Mouse (Mus musculus) lung, embryonic 16.5 days (tissue): ENCODE measurements at regions not wholly inside any gene's neighbourhood (a gene's known extent, or its start where the extent isn't known, plus 50 kb on each side); places are given as distances from the start of the nearest gene placed in this dataset.
A peak's percentile ranks its signal among the peaks of the same experiment; 100 is the strongest.

Experiments used
- ATAC-seq: fragments of 200-750 bp; cut with Nextera tagmentation; 2 replicates; pipeline ENCODE4 v1.8.0; 2017; ENCODE audit warnings: low read depth, mild to moderate bottlenecking, moderate library complexity
- H3K27ac ChIP-seq: fragments of 300-500 bp; sonication (generic); 2 replicates; pipeline ENCODE4 v1.5.1; 2014; ENCODE audit warnings: mild to moderate bottlenecking, control low read depth, low read length
- H3K27me3 ChIP-seq: fragments of 300-500 bp; sonication (generic); 2 replicates; pipeline ENCODE4 v1.6.1; 2014; ENCODE audit warnings: low read depth, low read length, mixed read lengths; ENCODE audit not compliant: control insufficient read depth, insufficient read depth
- H3K36me3 ChIP-seq: fragments of 300-500 bp; sonication (generic); 2 replicates; pipeline ENCODE4 v1.6.1; 2014; ENCODE audit warnings: low read length; ENCODE audit not compliant: control insufficient read depth, insufficient read depth
- H3K4me1 ChIP-seq: fragments of 300-500 bp; sonication (generic); replicated peaks from 2 replicates; pipeline ENCODE4 v1.6.1; 2014; ENCODE audit warnings: low read length, mixed read lengths; ENCODE audit not compliant: control insufficient read depth, insufficient read depth
- H3K4me2 ChIP-seq: fragments of 300-500 bp; sonication (generic); 2 replicates; pipeline ENCODE4 v1.6.1; 2014; ENCODE audit warnings: low read depth, low read length, control low read depth
- H3K4me3 ChIP-seq: fragments of 300-500 bp; sonication (generic); 2 replicates; pipeline ENCODE4 v1.5.1; 2014; ENCODE audit warnings: mild to moderate bottlenecking, low read length, control low read depth
- H3K9ac ChIP-seq: fragments of 300-500 bp; sonication (generic); 2 replicates; pipeline ENCODE4 v1.6.1; 2014; ENCODE audit warnings: low read length, control low read depth
- H3K9me3 ChIP-seq: fragments of 300-500 bp; sonication (generic); 2 replicates; pipeline ENCODE4 v1.6.1; 2016; ENCODE audit warnings: low read length; ENCODE audit not compliant: control insufficient read depth
- WGBS: fragments of 180-500 bp; shearing (Covaris S2); extraction: QIAGEN DNeasy Blood & Tissue Kit; methylation state at CpG from one replicate; pipeline ENCODE4 v1.1.7; 2014; 5-methylcytosine and 5-hydroxymethylcytosine counted together

GRCm38 (mm10) chr6:101532436-101532835 is 154.7 kb upstream of the Pdzrn3 start:
- Histone ChIP-seq H3K4me3 (peak overlapping the region; percentile 24; the same call in 1 of the 2 replicates), H3K4me1 (peaks cover 6% of the 10 kb centered on the region; the same call in 1 of the 2 replicates), H3K9me3 (no peaks in the 10 kb centered on the region), H3K27ac (peak overlapping the region; percentile 21; the same call in 1 of the 2 replicates), H3K27me3 (no peaks in the 10 kb centered on the region), H3K4me2 (peak overlapping the region; percentile 41), H3K36me3 (no peaks in the 10 kb centered on the region), H3K9ac (peak overlapping the region; percentile 17; the same call in 1 of the 2 replicates)
- ATAC-seq: peak; percentile 47
- WGBS: 22% methylated on average over 7 of the region's 7 CpGs

- ATAC-seq: no peak
- Histone ChIP-seq H3K9ac (no peak overlapping the region; the same call in 1 of the 2 replicates), H3K4me1 (peaks cover 6% of the 10 kb centered on the region; the same call in 1 of the 2 replicates), H3K27ac (no peak overlapping the region), H3K27me3 (no peaks in the 10 kb centered on the region), H3K4me2 (peak overlapping the region; percentile 41; the same call in 1 of the 2 replicates), H3K36me3 (no peaks in the 10 kb centered on the region), H3K9me3 (no peaks in the 10 kb centered on the region), H3K4me3 (no peak overlapping the region)
- WGBS: 55% methylated on average over 5 of the region's 5 CpGs
Measured at GRCm38 (mm10) chr6:101531914-101532313, 154.2 kb upstream of the Pdzrn3 start.

GRCm38 (mm10) chr6:101525129-101525528 is 147.4 kb upstream of the Pdzrn3 start:
- no peaks in the 10 kb centered on the region for H3K9me3 ChIP-seq
- H3K27me3 ChIP-seq: no peaks in the 10 kb centered on the region
- no peak overlapping the region for H3K4me2 ChIP-seq
- H3K4me3 ChIP-seq: no peak overlapping the region
- no peaks in the 10 kb centered on the region for H3K36me3 ChIP-seq
- no peak overlapping the region for H3K9ac ChIP-seq
- 48% methylated on average over 2 of the region's 2 CpGs for WGBS
- peaks cover 3% of the 10 kb centered on the region; the same call in 1 of the 2 replicates for H3K4me1 ChIP-seq
- no peak for ATAC-seq
- no peak overlapping the region for H3K27ac ChIP-seq

- no peak overlapping the region for H3K27ac ChIP-seq
- 93% methylated on average over 6 of the region's 6 CpGs for WGBS
- H3K27me3 ChIP-seq: no peaks in the 10 kb centered on the region
- no peak overlapping the region for H3K9ac ChIP-seq
- no peaks in the 10 kb centered on the region for H3K9me3 ChIP-seq
- H3K4me2 ChIP-seq: no peak overlapping the region
- no peak overlapping the region for H3K4me3 ChIP-seq
- no peaks in the 10 kb centered on the region for H3K36me3 ChIP-seq
- H3K4me1 ChIP-seq: peaks cover 13% of the 10 kb centered on the region
- no peak for ATAC-seq
Measured at GRCm38 (mm10) chr6:101521316-101521715, 143.6 kb upstream of the Pdzrn3 start.

GRCm38 (mm10) chr6:101520755-101521154 is 143.1 kb upstream of the Pdzrn3 start:
- WGBS: 76% methylated on average over 3 of the region's 3 CpGs
- Histone ChIP-seq H3K27me3 (no peaks in the 10 kb centered on the region), H3K36me3 (no peaks in the 10 kb centered on the region), H3K4me1 (peaks cover 13% of the 10 kb centered on the region), H3K9ac (no peak overlapping the region), H3K27ac (no peak overlapping the region), H3K4me3 (no peak overlapping the region), H3K4me2 (no peak overlapping the region), H3K9me3 (no peaks in the 10 kb centered on the region)
- ATAC-seq: no peak

- peaks cover 10% of the 10 kb centered on the region for H3K4me1 ChIP-seq
- ATAC-seq: peak; percentile 66
- no peak overlapping the region for H3K4me3 ChIP-seq
- H3K4me2 ChIP-seq: no peak overlapping the region
- H3K9ac ChIP-seq: no peak overlapping the region
- H3K27ac ChIP-seq: peak overlapping the region; percentile 43
- no peaks in the 10 kb centered on the region for H3K27me3 ChIP-seq
- H3K9me3 ChIP-seq: no peaks in the 10 kb centered on the region
- 23% methylated on average over 9 of the region's 9 CpGs for WGBS
- H3K36me3 ChIP-seq: no peaks in the 10 kb centered on the region
Measured at GRCm38 (mm10) chr6:101518904-101519701, 141.4 kb upstream of the Pdzrn3 start.

GRCm38 (mm10) chr6:101517584-101517983 is 139.9 kb upstream of the Pdzrn3 start:
- H3K9me3 ChIP-seq: no peaks in the 10 kb centered on the region
- no peak overlapping the region for H3K9ac ChIP-seq
- H3K4me2 ChIP-seq: no peak overlapping the region
- H3K36me3 ChIP-seq: no peaks in the 10 kb centered on the region
- no peak overlapping the region for H3K27ac ChIP-seq
- peaks cover 10% of the 10 kb centered on the region for H3K4me1 ChIP-seq
- no peaks in the 10 kb centered on the region for H3K27me3 ChIP-seq
- WGBS: 21% methylated on average over 2 of the region's 2 CpGs
- ATAC-seq: no peak
- H3K4me3 ChIP-seq: no peak overlapping the region

GRCm38 (mm10) chr6:101513696-101514095 is 136.0 kb upstream of the Pdzrn3 start:
- Histone ChIP-seq H3K27me3 (no peaks in the 10 kb centered on the region), H3K9ac (no peak overlapping the region), H3K4me1 (no peaks in the 10 kb centered on the region; the same call in 1 of the 2 replicates), H3K27ac (no peak overlapping the region), H3K4me2 (no peak overlapping the region), H3K36me3 (no peaks in the 10 kb centered on the region), H3K9me3 (no peaks in the 10 kb centered on the region), H3K4me3 (no peak overlapping the region)
- WGBS: 71% methylated on average over 2 of the region's 2 CpGs
- ATAC-seq: no peak

GRCm38 (mm10) chr6:101502149-101502548 is 124.5 kb upstream of the Pdzrn3 start:
- 22% methylated on average over 5 of the region's 5 CpGs for WGBS
- Histone ChIP-seq H3K27me3 (no peaks in the 10 kb centered on the region), H3K36me3 (no peaks in the 10 kb centered on the region), H3K4me1 (no peaks in the 10 kb centered on the region), H3K9ac (no peak overlapping the region), H3K27ac (no peak overlapping the region), H3K9me3 (no peaks in the 10 kb centered on the region), H3K4me3 (no peak overlapping the region), H3K4me2 (no peak overlapping the region)
- ATAC-seq: no peak
